Mouse (Mus musculus) heart, adult 2 months (tissue): ENCODE data around the gene Cacna1c.

Experiments used
- CTCF ChIP-seq: fragments of 200-600 bp; IDR thresholded peaks from 2 replicates; pipeline ENCODE4 v1.8.1; 2022; ENCODE audit warnings: antibody characterized with exemption, mild to moderate bottlenecking, moderate library complexity
- EP300 ChIP-seq: fragments of 200-500 bp; IDR thresholded peaks from 2 replicates; pipeline ENCODE4 v1.6.1; 2011; ENCODE audit warnings: low read depth, low read length, control low read depth; ENCODE audit not compliant: insufficient read depth

- no peak for TF ChIP-seq CTCF
- no peak for TF ChIP-seq EP300
Observed at GRCm38 (mm10) chr6:119052801-119053200, 143.4 kb downstream of the Cacna1c start.
